Mouse (Mus musculus): ENCODE measurements around the gene Sgms2.

Sgms2 gene

DNA sequence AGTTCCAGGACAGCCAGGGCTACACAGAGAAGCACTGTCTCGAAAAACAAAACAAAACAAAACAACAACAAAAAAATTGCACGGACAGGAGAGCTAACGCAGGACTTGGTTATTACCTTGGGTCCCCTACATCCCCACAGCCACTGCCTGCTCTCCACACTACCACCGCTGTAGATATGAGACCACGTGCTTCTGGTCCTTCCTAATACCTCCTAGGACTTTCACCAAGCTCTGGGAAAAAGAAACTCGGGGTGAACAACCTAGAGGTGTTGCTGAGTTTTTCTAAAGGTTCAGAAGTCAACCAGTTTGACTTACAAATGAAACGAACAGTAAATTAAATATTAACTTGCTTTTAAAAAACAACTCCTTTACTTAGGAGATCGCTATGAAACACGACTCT, 2.8 kb downstream of the Sgms2 start:
- DNase-seq (ENCODE audit: low read depth, low spot score) = no peak

DNA sequence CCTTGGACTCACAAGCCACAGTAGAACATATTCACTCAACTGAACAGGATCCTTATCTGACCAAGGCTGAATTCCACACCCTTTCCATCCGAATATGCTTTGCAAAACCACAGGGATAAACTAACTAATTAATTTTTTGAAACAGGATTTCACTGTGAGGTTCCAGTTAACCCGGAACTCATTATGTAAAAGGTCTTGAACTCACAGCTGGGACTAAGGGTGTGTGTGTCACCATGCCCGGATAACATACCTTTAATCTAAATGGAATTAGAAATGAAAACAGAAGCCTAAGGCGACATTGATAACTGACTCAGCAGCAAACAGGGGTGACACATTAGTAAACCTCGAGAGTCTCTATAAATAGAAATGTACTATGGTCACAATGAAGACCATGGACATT, 5.8 kb downstream of the Sgms2 start:
- no peak for DNase-seq (ENCODE audit: low read depth, low spot score)

- DNase-seq (ENCODE audit: low read depth, low spot score) = no peak
These were observed 7.6 kb downstream of the Sgms2 start for GRCm38 (mm10) chr3:131483650-131484049.

DNA sequence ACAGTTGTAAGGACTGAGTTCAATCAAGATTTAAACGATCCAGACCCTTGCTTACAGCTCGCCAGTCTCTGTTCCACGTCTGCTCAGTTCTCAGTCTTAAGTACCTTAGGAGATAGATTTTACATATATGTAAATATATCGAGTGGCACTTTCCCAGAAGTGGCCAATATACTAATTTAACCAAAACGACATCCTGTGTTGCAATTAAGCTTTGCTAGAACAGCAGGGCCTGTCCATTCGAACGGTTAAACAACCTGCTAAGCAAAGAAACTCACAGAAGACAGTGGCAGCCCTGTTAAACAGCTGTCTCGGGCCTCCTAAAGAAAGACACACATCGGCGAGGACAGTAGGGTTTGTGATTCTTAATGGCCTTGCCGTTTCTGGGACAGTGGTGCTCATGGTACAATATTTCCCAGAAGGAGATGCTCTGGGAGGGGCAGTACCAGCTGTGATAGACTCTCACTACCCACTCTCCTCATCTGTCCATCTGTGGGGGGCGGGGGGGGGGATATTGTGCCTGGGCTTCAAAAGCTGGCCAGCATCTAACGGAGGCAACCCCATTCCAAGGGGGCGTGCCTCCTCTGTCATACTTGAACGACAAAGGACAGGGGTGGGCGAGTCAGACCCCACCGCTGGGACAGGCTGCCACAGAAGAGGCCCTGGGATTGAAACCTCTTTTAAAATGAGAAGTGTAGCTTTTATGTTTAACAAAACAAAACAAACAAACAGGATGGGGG, 9.1 kb downstream of the Sgms2 start:
- DNase-seq (ENCODE audit: low read depth, low spot score) = no peak

DNA sequence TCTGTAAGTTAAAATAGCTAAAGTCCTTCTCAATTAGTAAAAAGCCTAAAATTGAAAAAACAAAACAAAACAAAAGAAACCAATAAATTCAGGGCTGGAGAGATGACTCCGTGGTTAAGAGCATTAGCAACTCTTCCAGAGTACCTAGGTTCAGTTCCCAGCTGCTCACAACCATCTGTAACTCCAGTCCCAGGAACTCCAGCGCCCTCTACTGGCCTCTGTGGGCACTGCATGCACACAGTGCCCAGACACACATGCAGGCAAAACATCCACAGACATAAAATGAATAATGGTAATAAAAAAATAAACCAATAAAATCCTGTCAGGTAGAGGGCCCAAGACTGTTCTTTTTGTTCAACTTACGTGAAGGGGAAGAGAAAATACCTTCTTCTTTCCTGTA, 10.6 kb downstream of the Sgms2 start:
- no peak for DNase-seq (ENCODE audit: low read depth, low spot score)

- no peak for DNase-seq (ENCODE audit: low read depth, low spot score)
These were observed 11.8 kb downstream of the Sgms2 start for GRCm38 (mm10) chr3:131479415-131479814.

DNA sequence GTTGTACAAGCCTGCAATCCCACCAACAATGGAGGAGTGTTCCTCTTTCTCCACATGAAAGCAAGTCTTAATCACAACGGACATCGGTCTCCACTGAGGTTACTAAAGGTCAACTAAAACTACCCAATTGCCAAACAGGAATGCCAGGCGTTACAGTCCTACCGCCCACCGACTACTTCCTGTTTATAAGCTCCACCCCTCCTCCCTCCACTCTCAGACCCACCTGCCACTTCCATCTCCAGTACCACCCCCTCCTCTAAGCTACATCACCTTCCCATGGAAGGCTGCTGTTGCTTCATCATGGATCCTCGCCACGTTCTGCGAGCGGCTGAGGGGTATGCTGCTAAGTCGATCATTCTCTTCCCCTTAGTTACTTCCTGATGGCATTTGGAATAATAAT, 15.2 kb downstream of the Sgms2 start:
- no peak for DNase-seq (ENCODE audit: low read depth, low spot score)

GRCm38 (mm10) chr3:131474526-131474925, 16.7 kb downstream of the Sgms2 start:
- no peak for DNase-seq (ENCODE audit: low read depth, low spot score)

DNA sequence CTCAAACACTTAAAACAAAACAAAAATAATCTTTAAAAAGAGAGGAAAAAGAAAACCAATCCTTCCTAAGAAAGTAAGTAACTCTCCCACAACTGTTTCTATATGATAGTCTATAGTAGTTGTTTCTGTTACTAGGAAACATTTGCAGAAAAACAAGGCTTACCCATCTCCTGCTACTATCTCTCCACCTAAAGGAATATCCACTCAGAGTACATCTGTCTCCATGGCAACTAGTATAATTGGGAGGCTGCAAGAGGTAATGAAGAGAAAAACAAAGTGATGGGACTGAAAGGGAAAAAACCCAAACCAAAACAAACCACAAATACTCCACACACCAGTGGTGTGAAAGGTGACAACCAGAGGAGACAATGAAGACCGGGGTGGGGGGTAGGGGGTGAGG, 17.7 kb downstream of the Sgms2 start:
- no peak for DNase-seq (ENCODE audit: low read depth, low spot score)

GRCm38 (mm10) chr3:131471836-131472235, 19.4 kb downstream of the Sgms2 start:
- no peak for DNase-seq (ENCODE audit: low read depth, low spot score)

DNA sequence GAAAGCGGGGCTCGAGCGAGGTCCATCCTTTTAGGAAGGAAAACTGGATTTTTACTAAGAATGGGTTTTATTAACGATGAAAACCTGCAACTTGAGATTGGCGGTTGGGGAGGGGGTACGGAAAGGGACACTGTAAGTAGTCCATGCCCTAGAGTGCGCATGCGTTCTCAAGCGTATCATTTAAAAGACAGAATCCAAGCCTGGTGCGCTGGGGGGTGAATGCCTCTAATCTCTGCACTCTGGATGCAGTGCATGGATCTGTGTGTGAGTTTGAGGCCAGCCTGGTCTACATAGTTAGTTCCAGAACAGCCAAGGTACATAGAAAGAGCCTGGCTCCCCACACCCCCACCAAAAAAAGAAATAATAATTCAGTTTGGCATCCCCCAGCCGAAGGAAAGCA, 19.8 kb downstream of the Sgms2 start:
- DNase-seq (ENCODE audit: low read depth, low spot score) = no peak

- no peak for DNase-seq (ENCODE audit: low read depth, low spot score)
These were observed 20.4 kb downstream of the Sgms2 start for GRCm38 (mm10) chr3:131470837-131471236.

- no peak for DNase-seq (ENCODE audit: low read depth, low spot score)
These were observed 21.6 kb downstream of the Sgms2 start for GRCm38 (mm10) chr3:131469636-131470035.

- no peak for DNase-seq (ENCODE audit: low read depth, low spot score)
These were observed 24.8 kb downstream of the Sgms2 start for GRCm38 (mm10) chr3:131466371-131466770.

GRCm38 (mm10) chr3:131465536-131466260, 25.5 kb downstream of the Sgms2 start:
- DNase-seq (ENCODE audit: low read depth, low spot score) = no peak

DNA sequence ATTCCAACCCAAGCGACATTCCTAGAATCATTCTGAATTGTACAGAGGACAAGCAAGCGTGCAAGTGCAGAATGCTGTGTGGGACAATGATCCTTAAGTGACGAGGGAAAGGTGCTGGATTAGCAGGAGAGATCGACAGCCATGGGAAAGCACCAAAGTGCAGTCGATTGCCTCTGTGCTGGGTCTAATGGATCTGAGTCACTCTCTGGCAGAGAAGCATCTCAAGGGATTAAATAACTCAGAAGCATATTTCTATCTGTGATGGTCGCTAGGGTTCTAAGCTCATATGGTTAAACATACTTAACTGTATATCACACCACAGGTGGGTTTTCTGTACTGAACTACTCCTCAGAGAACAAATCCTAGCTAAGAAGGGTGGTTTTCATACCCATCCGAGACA, 118.2 kb downstream of the Sgms2 start:
- no peak for DNase-seq (ENCODE audit: low read depth, low spot score)

DNA sequence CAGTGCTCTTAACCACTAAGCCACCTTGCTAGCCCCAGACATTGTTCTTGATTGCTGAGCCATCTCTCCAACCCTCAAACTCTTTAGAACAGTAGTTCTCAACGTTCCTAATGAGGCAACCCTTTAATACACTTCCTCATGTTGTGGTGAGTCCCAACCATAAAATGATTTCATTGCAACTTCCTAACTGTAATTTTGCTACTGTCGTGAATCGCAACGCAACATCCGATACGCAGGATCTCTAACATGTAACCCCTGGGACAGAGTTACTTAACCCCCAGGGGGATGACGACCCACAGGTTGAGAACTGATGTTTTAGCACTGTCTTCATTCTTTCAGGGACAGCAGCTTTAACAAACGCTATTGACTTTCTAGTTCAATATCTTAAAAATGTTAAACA, 122.5 kb downstream of the Sgms2 start:
- no peak for DNase-seq (ENCODE audit: low read depth, low spot score)

GRCm38 (mm10) chr3:131367452-131367851, 123.8 kb downstream of the Sgms2 start:
- DNase-seq (ENCODE audit: low read depth, low spot score) = no peak

DNA sequence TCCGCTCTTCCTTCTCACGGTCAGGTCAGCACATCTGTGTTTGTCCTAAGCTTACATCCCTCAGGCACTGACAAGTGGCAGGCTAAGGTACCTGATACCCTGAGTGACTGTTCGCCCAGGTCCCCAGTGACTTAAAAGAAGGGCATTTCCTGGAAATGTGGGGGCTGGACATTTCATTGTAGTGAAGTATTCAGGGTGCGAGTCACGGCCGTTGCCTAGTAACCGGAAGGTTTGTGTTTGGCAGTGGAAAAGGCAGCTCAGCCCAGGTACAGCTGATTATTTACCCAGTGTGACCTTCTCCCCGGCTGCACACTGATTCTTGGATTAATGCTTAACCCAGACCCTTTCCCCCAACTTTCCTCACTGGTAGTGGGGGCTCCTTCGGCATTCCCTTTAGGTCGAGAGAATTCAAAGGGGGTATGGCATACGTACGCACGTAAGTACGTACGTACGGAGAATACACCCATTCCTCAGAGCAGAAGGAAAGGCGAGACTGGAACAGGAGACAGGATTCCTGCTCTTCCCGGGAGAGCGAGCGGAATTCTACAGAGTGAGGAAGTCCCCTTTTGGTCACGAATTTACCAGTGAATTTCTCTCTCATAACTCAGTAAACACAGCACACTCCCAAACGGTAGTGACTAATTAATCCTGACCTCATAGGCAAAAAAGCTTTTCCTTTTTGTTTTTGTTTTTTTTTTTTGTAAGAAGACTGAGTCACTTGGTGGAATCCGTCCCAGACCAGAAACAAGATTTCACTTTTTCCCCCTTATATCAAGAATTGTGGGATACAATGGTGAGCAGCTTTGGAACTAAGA, 126.4 kb downstream of the Sgms2 start:
- DNase-seq (ENCODE audit: low read depth, low spot score) = no peak

- DNase-seq (ENCODE audit: low read depth, low spot score) = no peak
These were observed 127.0 kb downstream of the Sgms2 start for GRCm38 (mm10) chr3:131364194-131364593.

DNA sequence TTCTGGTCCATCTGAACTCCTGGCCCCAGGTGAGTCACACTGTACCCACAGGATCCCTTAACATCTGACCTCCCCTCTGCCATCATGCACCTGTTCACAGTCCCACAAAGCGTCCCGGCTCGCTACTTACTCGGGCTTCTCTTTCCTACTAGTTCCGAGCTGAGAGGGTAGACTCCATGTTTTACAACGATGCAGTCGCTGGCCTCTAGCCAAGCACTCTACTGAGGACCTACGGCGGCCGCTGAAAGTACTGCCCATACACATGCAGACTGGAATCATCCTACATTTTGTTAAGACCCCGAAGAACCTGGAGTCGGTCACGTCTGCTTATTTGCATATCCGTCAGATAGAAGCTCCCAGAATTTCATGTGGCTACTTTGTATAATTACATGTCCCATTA, 127.6 kb downstream of the Sgms2 start:
- no peak for DNase-seq (ENCODE audit: low read depth, low spot score)

GRCm38 (mm10) chr3:131361960-131362359, 129.3 kb downstream of the Sgms2 start:
- no peak for DNase-seq (ENCODE audit: low read depth, low spot score)

Data from c-Kit-negative CD71-positive TER-119-positive erythroid progenitor cells, embryonic 14.5 days (primary cell).